Mouse (Mus musculus) cerebellum, adult 2 months (tissue): ENCODE results near the gene Gsn.

Experiments used
- CTCF ChIP-seq: fragments of 200-500 bp; IDR thresholded peaks from 2 replicates; pipeline ENCODE4 v1.5.1; 2011; ENCODE audit warnings: low read depth, mild to moderate bottlenecking, control low read depth, low read length, moderate library complexity, borderline replicate concordance; ENCODE audit not compliant: insufficient read depth
- POLR2A ChIP-seq: fragments of 200-500 bp; IDR thresholded peaks from 2 replicates; pipeline ENCODE4 v1.6.1; 2011; ENCODE audit warnings: low read length, control low read depth, borderline replicate concordance; ENCODE audit not compliant: insufficient read depth

- TF ChIP-seq CTCF (no peak), POLR2A (no peak)
Observed at GRCm38 (mm10) chr2:35292700-35293099, 36.5 kb downstream of the Gsn start.
